Mouse (Mus musculus) midbrain, embryonic 14.5 days (tissue): ENCODE measurements at regions not wholly inside any gene's neighbourhood (a gene's known extent, or its start where the extent isn't known, plus 50 kb on each side); places are given as distances from the start of the nearest gene placed in this dataset.

Experiments
- ATAC-seq: fragments of 200-750 bp; cut with Nextera tagmentation; 2 replicates; pipeline ENCODE4 v1.8.0; 2017; ENCODE audit warnings: moderate number of reproducible peaks, moderate library complexity; ENCODE audit not compliant: low FRiP score, low TSS enrichment
- DNase-seq: peaks from one replicate; pipeline ENCODE4 v3.0.0-alpha.2; 2015
- H3K27ac ChIP-seq: fragments of 300-500 bp; sonication (generic); replicated peaks from 2 replicates; pipeline ENCODE4 v1.5.1; 2014; ENCODE audit warnings: mild to moderate bottlenecking, low read depth, low read length, moderate library complexity
- H3K27me3 ChIP-seq: fragments of 300-500 bp; sonication (generic); 2 replicates; pipeline ENCODE4 v1.6.1; 2014; ENCODE audit warnings: low read length, control low read depth, mixed read lengths; ENCODE audit not compliant: control insufficient read depth, insufficient read depth
- H3K36me3 ChIP-seq: fragments of 300-500 bp; sonication (generic); 2 replicates; pipeline ENCODE4 v1.6.1; 2014; ENCODE audit warnings: low read length, control low read depth; ENCODE audit not compliant: control insufficient read depth, insufficient read depth
- H3K4me1 ChIP-seq: fragments of 300-500 bp; sonication (generic); 2 replicates; pipeline ENCODE4 v1.6.1; 2014; ENCODE audit warnings: mild to moderate bottlenecking, antibody characterized with exemption, low read length, control low read depth; ENCODE audit not compliant: control insufficient read depth, insufficient read depth
- H3K4me2 ChIP-seq: fragments of 300-500 bp; sonication (generic); 2 replicates; pipeline ENCODE4 v1.6.1; 2014; ENCODE audit warnings: mild to moderate bottlenecking, low read length, moderate library complexity
- H3K4me3 ChIP-seq: fragments of 300-500 bp; sonication (generic); replicated peaks from 2 replicates; pipeline ENCODE4 v1.5.1; 2014; ENCODE audit warnings: low read depth, low read length
- H3K9ac ChIP-seq: fragments of 300-500 bp; sonication (generic); replicated peaks from 2 replicates; pipeline ENCODE4 v1.6.1; 2014; ENCODE audit warnings: mild to moderate bottlenecking, low read length, moderate library complexity
- H3K9me3 ChIP-seq: fragments of 300-500 bp; sonication (generic); 2 replicates; pipeline ENCODE4 v1.6.1; 2016; ENCODE audit warnings: low read length, control low read depth, mixed read lengths; ENCODE audit not compliant: control insufficient read depth
- WGBS: fragments of 180-500 bp; shearing (Covaris S2); extraction: QIAGEN DNeasy Blood & Tissue Kit; methylation state at CpG from one replicate; pipeline ENCODE4 v1.1.7; 2014; 5-methylcytosine and 5-hydroxymethylcytosine counted together

- ATAC-seq (no peak), DNase-seq (peak; percentile 49)
- Histone ChIP-seq H3K9me3 (no peaks in the 10 kb centered on the region), H3K4me3 (no peak overlapping the region), H3K4me1 (peaks cover 7% of the 10 kb centered on the region; the same call in 1 of the 2 replicates), H3K9ac (no peak overlapping the region), H3K27ac (no peak overlapping the region), H3K27me3 (no peaks in the 10 kb centered on the region), H3K4me2 (no peak overlapping the region), H3K36me3 (no peaks in the 10 kb centered on the region)
- 35% methylated on average over 3 of the region's 3 CpGs for WGBS
Measured at GRCm38 (mm10) chr1:67359824-67360223, 237.0 kb downstream of the Cps1 start.

GRCm38 (mm10) chr1:67366038-67366437, 243.2 kb downstream of the Cps1 start:
- no peak overlapping the region for H3K4me2 ChIP-seq
- H3K4me3 ChIP-seq = no peak overlapping the region
- peak overlapping the region; percentile 45; the same call in 1 of the 2 replicates for H3K27ac ChIP-seq
- no peaks in the 10 kb centered on the region for H3K27me3 ChIP-seq
- DNase-seq (peak; percentile 57), ATAC-seq (peak; percentile 66; the same call in 1 of the 2 replicates)
- H3K9me3 ChIP-seq = no peaks in the 10 kb centered on the region
- no peaks in the 10 kb centered on the region for H3K36me3 ChIP-seq
- H3K9ac ChIP-seq = no peak overlapping the region
- WGBS = 5% methylated on average over 2 of the region's 2 CpGs
- peaks cover 12% of the 10 kb centered on the region for H3K4me1 ChIP-seq

- Histone ChIP-seq H3K27me3 (no peaks in the 10 kb centered on the region), H3K36me3 (no peaks in the 10 kb centered on the region), H3K27ac (no peak overlapping the region), H3K9ac (no peak overlapping the region), H3K4me1 (peaks cover 12% of the 10 kb centered on the region), H3K4me2 (no peak overlapping the region), H3K9me3 (no peaks in the 10 kb centered on the region), H3K4me3 (no peak overlapping the region)
- WGBS = 6% methylated on average over 4 of the region's 4 CpGs
- peak; percentile 71; the same call in 1 of the 2 replicates for ATAC-seq
- DNase-seq = peak; percentile 62
Measured at GRCm38 (mm10) chr1:67366485-67366884, 243.7 kb downstream of the Cps1 start.

- no peaks in the 10 kb centered on the region for H3K9me3 ChIP-seq
- no peaks in the 10 kb centered on the region for H3K36me3 ChIP-seq
- peaks cover 7% of the 10 kb centered on the region; the same call in 1 of the 2 replicates for H3K4me1 ChIP-seq
- H3K27ac ChIP-seq = no peak overlapping the region
- H3K9ac ChIP-seq = no peak overlapping the region
- H3K4me3 ChIP-seq = no peak overlapping the region
- WGBS = 90% methylated on average over 1 of the region's 1 CpGs
- ATAC-seq = no peak
- no peaks in the 10 kb centered on the region for H3K27me3 ChIP-seq
- no peak for DNase-seq
- H3K4me2 ChIP-seq = no peak overlapping the region
Measured at GRCm38 (mm10) chr1:67382366-67382765, 259.5 kb downstream of the Cps1 start.

- Histone ChIP-seq H3K27ac (no peak overlapping the region), H3K9ac (no peak overlapping the region), H3K4me1 (peaks cover 7% of the 10 kb centered on the region; the same call in 1 of the 2 replicates), H3K9me3 (no peaks in the 10 kb centered on the region), H3K4me3 (no peak overlapping the region), H3K36me3 (no peaks in the 10 kb centered on the region), H3K4me2 (no peak overlapping the region), H3K27me3 (no peaks in the 10 kb centered on the region)
- ATAC-seq = peak; percentile 84
- DNase-seq = peak; percentile 18
Measured at GRCm38 (mm10) chr1:67385377-67385776, 262.6 kb downstream of the Cps1 start.

- DNase-seq (no peak), ATAC-seq (no peak)
- Histone ChIP-seq H3K4me1 (peaks cover 7% of the 10 kb centered on the region; the same call in 1 of the 2 replicates), H3K27me3 (no peaks in the 10 kb centered on the region), H3K4me3 (no peak overlapping the region), H3K27ac (no peak overlapping the region), H3K9ac (no peak overlapping the region), H3K9me3 (no peaks in the 10 kb centered on the region), H3K4me2 (no peak overlapping the region), H3K36me3 (no peaks in the 10 kb centered on the region)
- WGBS = 79% methylated on average over 3 of the region's 3 CpGs
Measured at GRCm38 (mm10) chr1:67386877-67387276, 264.1 kb downstream of the Cps1 start.

- Histone ChIP-seq H3K36me3 (no peaks in the 10 kb centered on the region), H3K4me1 (no peaks in the 10 kb centered on the region), H3K9me3 (no peaks in the 10 kb centered on the region), H3K27me3 (no peaks in the 10 kb centered on the region), H3K9ac (no peak overlapping the region), H3K4me2 (no peak overlapping the region), H3K27ac (no peak overlapping the region), H3K4me3 (no peak overlapping the region)
- ATAC-seq = no peak
- 80% methylated on average over 10 of the region's 10 CpGs for WGBS
- DNase-seq = no peak
Measured at GRCm38 (mm10) chr1:67397757-67398446, 275.1 kb downstream of the Cps1 start.

GRCm38 (mm10) chr1:67409531-67409930, 286.7 kb downstream of the Cps1 start:
- DNase-seq (no peak), ATAC-seq (no peak)
- no peaks in the 10 kb centered on the region for H3K4me1 ChIP-seq
- H3K9ac ChIP-seq = no peak overlapping the region
- H3K4me2 ChIP-seq = no peak overlapping the region
- no peaks in the 10 kb centered on the region for H3K27me3 ChIP-seq
- no peak overlapping the region for H3K27ac ChIP-seq
- H3K4me3 ChIP-seq = no peak overlapping the region
- 84% methylated on average over 6 of the region's 6 CpGs for WGBS
- no peaks in the 10 kb centered on the region for H3K9me3 ChIP-seq
- no peaks in the 10 kb centered on the region for H3K36me3 ChIP-seq

- Histone ChIP-seq H3K27ac (no peak overlapping the region), H3K36me3 (no peaks in the 10 kb centered on the region), H3K9ac (no peak overlapping the region), H3K4me3 (no peak overlapping the region), H3K4me2 (no peak overlapping the region), H3K4me1 (no peaks in the 10 kb centered on the region), H3K9me3 (no peaks in the 10 kb centered on the region), H3K27me3 (no peaks in the 10 kb centered on the region)
- DNase-seq = peak; percentile 6
- ATAC-seq = no peak
- WGBS = 84% methylated on average over 1 of the region's 1 CpGs
Measured at GRCm38 (mm10) chr1:67417196-67417595, 294.4 kb downstream of the Cps1 start.
